ENCODE assay signal across 9 mouse cellular contexts in genomic region chr13:21171156-21171530, GRCm38 (mm10). TPM values are rescaled to one million over a fixed set of nuclear protein-coding genes. Genes with fewer than 3 reads are reported as not detected.
DNase-seq lines count a peak whose midpoint lies in the region; ATAC-seq and TF ChIP-seq lines count a peak whose summit lies in the region.
"Had no signal": no experiment of that assay in that cellular context is flagged by ENCODE, and none has a peak within 500 bp of the region (broad histone marks: within the 10 kb centered on the region; RNA-seq: fewer than 3 reads in every experiment).

No protein-coding gene starts in this region.

- ATAC-seq in heart, embryonic 12.5 days (ENCODE audit: insufficient number of reproducible peaks, low FRiP score): no peak
- ATAC-seq in G1E (ENCODE audit: extremely low read depth, insufficient number of reproducible peaks, low FRiP score, poor library complexity, severe bottlenecking): no peak
- no peak for ATAC-seq in embryonic facial prominence, embryonic 15.5 days (ENCODE audit: insufficient number of reproducible peaks, low FRiP score, low TSS enrichment, low read depth)
- ATAC-seq in limb, embryonic 13.5 days (ENCODE audit: low FRiP score, low read depth): no peak
- ATAC-seq in granulocyte monocyte progenitor cell, adult 5-6 weeks (replicated peaks; ENCODE audit: poor library complexity, severe bottlenecking): no peak

- peak overlapping the region; percentile 62 for H3K4me3 ChIP-seq in heart, embryonic 12.5 days
- H3K4me3 ChIP-seq in G1E (ENCODE audit: low read depth, low read length): peak overlapping the region; percentile 62; the same call in 1 of the 2 replicates
- H3K4me3 ChIP-seq in embryonic facial prominence, embryonic 15.5 days (replicated peaks): peak overlapping the region; percentile 58
- H3K4me3 ChIP-seq in limb, embryonic 13.5 days: peak overlapping the region; percentile 62

- H3K9ac ChIP-seq in heart, embryonic 12.5 days: peak overlapping the region; percentile 37; the same call in 1 of the 2 replicates
- H3K9ac ChIP-seq in embryonic facial prominence, embryonic 15.5 days: no peak overlapping the region
- peak overlapping the region; percentile 51; the same call in 1 of the 2 replicates for H3K9ac ChIP-seq in limb, embryonic 13.5 days

- TF ChIP-seq CTCF in G1E (IDR thresholded peaks at IDR 0.05; ENCODE audit: low read depth, low read length): no peak

- 8% methylated on average over 15 of the region's 15 CpGs for WGBS in heart, embryonic 12.5 days
- WGBS in embryonic facial prominence, embryonic 15.5 days: 5% methylated on average over 15 of the region's 15 CpGs
- WGBS in limb, embryonic 13.5 days: 7% methylated on average over 15 of the region's 15 CpGs

- H3K9me3 ChIP-seq in heart, embryonic 12.5 days (replicated peaks): no peaks in the 10 kb centered on the region
- H3K9me3 ChIP-seq in G1E (replicated peaks): no peaks in the 10 kb centered on the region
- no peaks in the 10 kb centered on the region for H3K9me3 ChIP-seq in embryonic facial prominence, embryonic 15.5 days (replicated peaks)
- H3K9me3 ChIP-seq in limb, embryonic 13.5 days: no peaks in the 10 kb centered on the region

- H3K27ac ChIP-seq in heart, embryonic 12.5 days (ENCODE audit: poor library complexity, severe bottlenecking): no peak overlapping the region
- H3K27ac ChIP-seq in embryonic facial prominence, embryonic 15.5 days (replicated peaks): no peak overlapping the region
- H3K27ac ChIP-seq in limb, embryonic 13.5 days: peak overlapping the region; percentile 44; the same call in 1 of the 2 replicates

- H3K36me3 ChIP-seq in heart, embryonic 12.5 days: no peaks in the 10 kb centered on the region
- no peaks in the 10 kb centered on the region for H3K36me3 ChIP-seq in G1E (replicated peaks)
- no peaks in the 10 kb centered on the region for H3K36me3 ChIP-seq in embryonic facial prominence, embryonic 15.5 days
- no peaks in the 10 kb centered on the region for H3K36me3 ChIP-seq in limb, embryonic 13.5 days

- DNase-seq in heart, adult 8-10 months (ENCODE audit: low spot score): no peak
- no peak for DNase-seq in G1E (ENCODE audit: low spot score)
- peak; percentile 51 for DNase-seq in retina, postnatal 1 day
- no peak for DNase-seq in urinary bladder, postnatal 4 days (ENCODE audit: low spot score in 2 of 2)

- peak overlapping the region; percentile 73 for H3K4me2 ChIP-seq in heart, embryonic 12.5 days
- H3K4me2 ChIP-seq in embryonic facial prominence, embryonic 15.5 days (replicated peaks): peak overlapping the region; percentile 63
- H3K4me2 ChIP-seq in limb, embryonic 13.5 days (replicated peaks): peak overlapping the region; percentile 69

- H3K27me3 ChIP-seq in heart, embryonic 12.5 days (replicated peaks): no peaks in the 10 kb centered on the region
- H3K27me3 ChIP-seq in G1E (ENCODE audit: insufficient read depth, low read length): no peaks in the 10 kb centered on the region
- H3K27me3 ChIP-seq in embryonic facial prominence, embryonic 15.5 days: no peaks in the 10 kb centered on the region
- H3K27me3 ChIP-seq in limb, embryonic 13.5 days: no peaks in the 10 kb centered on the region

- H3K4me1 ChIP-seq in heart, embryonic 12.5 days (replicated peaks): peaks cover 8% of the 10 kb centered on the region; the same call in 1 of the 2 replicates
- H3K4me1 ChIP-seq in G1E (ENCODE audit: insufficient read depth, low read depth, low read length): peaks cover 53% of the 10 kb centered on the region
- peaks cover 12% of the 10 kb centered on the region for H3K4me1 ChIP-seq in embryonic facial prominence, embryonic 15.5 days
- peaks cover 23% of the 10 kb centered on the region for H3K4me1 ChIP-seq in limb, embryonic 13.5 days

RNA-seq across cellular contexts. Expression of gene Trim27, which starts 8.1 kb away (rescaled TPM):
- polyA plus RNA-seq in heart, embryonic 12.5 days (2016; fragmentation: Nextera tagmentation; extraction: Ambion mirVana): 98.2 and 103 TPM in 2 replicates
- total RNA-seq in heart, adult 8-10 months (2022): 10 to 100 TPM; 17.7 to 20.3 (median 19.3) TPM
- 91.5 and 93.2 TPM in 2 replicates for total RNA-seq in G1E (2014; fragmentation: Nextera tagmentation)
- total RNA-seq in G1E (2017): 173 and 196 TPM in 2 replicates
- 139 and 188 TPM in 2 replicates for polyA plus RNA-seq in G1E (2012)
- polyA plus RNA-seq in embryonic facial prominence, embryonic 15.5 days (2015; fragmentation: Nextera tagmentation; extraction: Ambion mirVana): 122 and 125 TPM in 2 replicates
- polyA plus RNA-seq in limb, embryonic 13.5 days (2015; fragmentation: Nextera tagmentation; extraction: Ambion mirVana): 139 and 140 TPM in 2 replicates
- 142 and 143 TPM in 2 replicates for total RNA-seq in granulocyte monocyte progenitor cell, adult 5-6 weeks (2014; fragmentation: Nextera tagmentation)
- 144 and 167 TPM in 2 replicates for total RNA-seq in granulocyte monocyte progenitor cell, adult 5-6 weeks (2017)

RNA-seq across cellular contexts. Expression of gene Olfr1368, which starts 25.5 kb away (rescaled TPM):
- not detected in 2 replicates for polyA plus RNA-seq in heart, embryonic 12.5 days (2016; fragmentation: Nextera tagmentation; extraction: Ambion mirVana)
- total RNA-seq in heart, adult 8-10 months (2022): not detected
- total RNA-seq in G1E (2014; fragmentation: Nextera tagmentation): not detected in 2 replicates
- total RNA-seq in G1E (2017): 0.11 TPM in 1 of 2 replicates, not detected in the other
- polyA plus RNA-seq in G1E (2012): not detected in 2 replicates
- not detected in 2 replicates for polyA plus RNA-seq in embryonic facial prominence, embryonic 15.5 days (2015; fragmentation: Nextera tagmentation; extraction: Ambion mirVana)
- polyA plus RNA-seq in limb, embryonic 13.5 days (2015; fragmentation: Nextera tagmentation; extraction: Ambion mirVana): not detected in 2 replicates
- not detected in 2 replicates for total RNA-seq in granulocyte monocyte progenitor cell, adult 5-6 weeks (2014; fragmentation: Nextera tagmentation)
- total RNA-seq in granulocyte monocyte progenitor cell, adult 5-6 weeks (2017): not detected in 2 replicates

RNA-seq across cellular contexts. Expression of gene Olfr263, which starts 41.7 kb away (rescaled TPM):
- polyA plus RNA-seq in heart, embryonic 12.5 days (2016; fragmentation: Nextera tagmentation; extraction: Ambion mirVana): not detected in 2 replicates
- not detected for total RNA-seq in heart, adult 8-10 months (2022)
- total RNA-seq in G1E (2014; fragmentation: Nextera tagmentation): not detected in 2 replicates
- total RNA-seq in G1E (2017): 0.11 TPM in 1 of 2 replicates, not detected in the other
- polyA plus RNA-seq in G1E (2012): not detected in 2 replicates
- polyA plus RNA-seq in embryonic facial prominence, embryonic 15.5 days (2015; fragmentation: Nextera tagmentation; extraction: Ambion mirVana): not detected in 2 replicates
- not detected in 2 replicates for polyA plus RNA-seq in limb, embryonic 13.5 days (2015; fragmentation: Nextera tagmentation; extraction: Ambion mirVana)
- not detected in 2 replicates for total RNA-seq in granulocyte monocyte progenitor cell, adult 5-6 weeks (2014; fragmentation: Nextera tagmentation)
- not detected in 2 replicates for total RNA-seq in granulocyte monocyte progenitor cell, adult 5-6 weeks (2017)
- polyA plus RNA-seq: testis, adult 2 months had no signal

RNA-seq across cellular contexts. Expression of gene Olfr1369-ps1, which starts 59.9 kb away (rescaled TPM):
- not detected in 2 replicates for polyA plus RNA-seq in heart, embryonic 12.5 days (2016; fragmentation: Nextera tagmentation; extraction: Ambion mirVana)
- not detected for total RNA-seq in heart, adult 8-10 months (2022)
- total RNA-seq in G1E (2014; fragmentation: Nextera tagmentation): 0.23 TPM in 1 of 2 replicates, not detected in the other
- total RNA-seq in G1E (2017): 0.06 TPM in 1 of 2 replicates, not detected in the other
- polyA plus RNA-seq in G1E (2012): not detected in 2 replicates
- 0.04 TPM in 1 of 2 replicates, not detected in the other for polyA plus RNA-seq in embryonic facial prominence, embryonic 15.5 days (2015; fragmentation: Nextera tagmentation; extraction: Ambion mirVana)
- polyA plus RNA-seq in limb, embryonic 13.5 days (2015; fragmentation: Nextera tagmentation; extraction: Ambion mirVana): 0.06 TPM in 1 of 2 replicates, not detected in the other
- total RNA-seq in granulocyte monocyte progenitor cell, adult 5-6 weeks (2014; fragmentation: Nextera tagmentation): 0.34 TPM in 1 of 2 replicates, not detected in the other
- total RNA-seq in granulocyte monocyte progenitor cell, adult 5-6 weeks (2017): not detected in 2 replicates
- polyA plus RNA-seq: testis, adult 2 months had no signal
